Mouse (Mus musculus) neural tube, embryonic 14.5 days (tissue): ENCODE data around the gene Myrfl. TPM values are rescaled to one million over a fixed set of nuclear protein-coding genes. Genes with fewer than 3 reads are reported as not detected.

Source experiments
- ATAC-seq: fragments of 200-750 bp; cut with Nextera tagmentation; 2 replicates; pipeline ENCODE4 v1.8.0; 2017; ENCODE audit warnings: low read depth, mild to moderate bottlenecking, moderate TSS enrichment, moderate library complexity
- H3K27ac ChIP-seq: fragments of 300-500 bp; sonication (generic); 2 replicates; pipeline ENCODE4 v1.5.1; 2014; ENCODE audit warnings: low read depth, mild to moderate bottlenecking, control low read depth, low read length, moderate library complexity, mixed read lengths
- H3K27me3 ChIP-seq: fragments of 300-500 bp; sonication (generic); 2 replicates; pipeline ENCODE4 v1.6.1; 2014; ENCODE audit warnings: low read length; ENCODE audit not compliant: control insufficient read depth, insufficient read depth
- H3K36me3 ChIP-seq: fragments of 300-500 bp; sonication (generic); 2 replicates; pipeline ENCODE4 v1.6.1; 2014; ENCODE audit warnings: low read length, mixed read lengths; ENCODE audit not compliant: control insufficient read depth, insufficient read depth
- H3K4me1 ChIP-seq: fragments of 300-500 bp; sonication (generic); 2 replicates; pipeline ENCODE4 v1.6.1; 2014; ENCODE audit warnings: low read length; ENCODE audit not compliant: control insufficient read depth, insufficient read depth
- H3K4me2 ChIP-seq: fragments of 300-500 bp; sonication (generic); 2 replicates; pipeline ENCODE4 v1.6.1; 2014; ENCODE audit warnings: mild to moderate bottlenecking, low read depth, low read length, control low read depth
- H3K4me3 ChIP-seq: fragments of 300-500 bp; sonication (generic); 2 replicates; pipeline ENCODE4 v1.5.1; 2014; ENCODE audit warnings: low read depth, low read length, control low read depth, mixed read lengths
- H3K9ac ChIP-seq: fragments of 300-500 bp; sonication (generic); replicated peaks from 2 replicates; pipeline ENCODE4 v1.6.1; 2014; ENCODE audit warnings: low read depth, mild to moderate bottlenecking, control low read depth, low read length, mixed read lengths
- H3K9me3 ChIP-seq: fragments of 300-500 bp; sonication (generic); 2 replicates; pipeline ENCODE4 v1.6.1; 2016; ENCODE audit warnings: low read length; ENCODE audit not compliant: control insufficient read depth
- WGBS: fragments of 180-500 bp; shearing (Covaris S2); extraction: QIAGEN DNeasy Blood & Tissue Kit; methylation state at CpG from one replicate; pipeline ENCODE4 v1.1.7; 2014; 5-methylcytosine and 5-hydroxymethylcytosine counted together
- polyA plus RNA-seq: library from polyadenylated mRNA; unstranded; fragments of >200 nt; fragmentation: Nextera tagmentation; extraction: Ambion mirVana; gene quantifications from 2 replicates; pipeline ENCODE4 v1.2.1, GENCODE M21; 2014

The Myrfl gene
- polyA plus RNA-seq, 1 experiment from 2014 or later, result 0.20 TPM

DNA sequence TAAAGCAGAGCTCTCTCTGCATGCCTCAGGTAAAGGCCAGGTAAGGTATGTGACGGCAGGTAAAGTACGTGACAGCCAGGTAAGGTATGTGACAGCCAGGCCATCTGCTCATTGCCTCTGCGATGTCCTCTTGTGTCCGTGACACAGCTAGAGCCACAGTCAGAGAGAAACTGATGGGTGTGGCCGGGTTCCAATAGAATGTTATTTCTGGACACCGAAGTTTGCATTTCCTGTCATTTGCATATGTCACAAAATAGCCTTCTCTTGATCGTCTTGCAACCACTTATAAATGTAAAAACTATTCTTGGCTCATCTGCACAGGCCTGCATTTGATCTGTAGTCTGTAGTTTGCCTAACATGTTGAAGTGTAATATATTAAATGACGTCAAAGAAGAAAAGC lies 154.5 kb downstream of the Myrfl start:
- Histone ChIP-seq H3K9me3 (no peaks in the 10 kb centered on the region), H3K4me3 (no peak overlapping the region), H3K4me1 (no peaks in the 10 kb centered on the region), H3K27ac (no peak overlapping the region), H3K36me3 (no peaks in the 10 kb centered on the region), H3K4me2 (no peak overlapping the region), H3K27me3 (no peaks in the 10 kb centered on the region), H3K9ac (no peak overlapping the region)
- 93% methylated on average over 8 of the region's 8 CpGs for WGBS
- no peak for ATAC-seq

DNA sequence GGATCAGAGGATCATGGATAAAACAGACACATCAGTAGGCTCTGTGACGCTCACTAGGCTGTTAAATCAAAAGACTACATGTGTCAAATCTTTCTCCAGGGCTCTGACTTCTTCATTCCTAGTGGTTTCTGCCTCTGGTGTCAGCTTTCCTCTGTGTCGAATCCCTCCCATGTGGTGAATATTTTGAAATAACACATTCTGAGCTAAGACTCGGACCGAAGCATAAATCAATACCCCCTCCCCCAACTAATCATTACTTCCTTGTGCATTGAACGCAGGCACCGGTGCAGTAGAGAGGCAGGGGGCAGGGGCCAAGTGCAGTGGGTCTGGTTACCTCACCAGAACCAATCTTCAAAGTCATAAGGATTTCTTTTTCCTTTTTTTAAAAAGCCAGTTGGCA lies 155.4 kb downstream of the Myrfl start:
- Histone ChIP-seq H3K27me3 (no peaks in the 10 kb centered on the region), H3K4me1 (no peaks in the 10 kb centered on the region), H3K9me3 (no peaks in the 10 kb centered on the region), H3K4me2 (no peak overlapping the region), H3K27ac (no peak overlapping the region), H3K9ac (no peak overlapping the region), H3K4me3 (no peak overlapping the region), H3K36me3 (no peaks in the 10 kb centered on the region)
- WGBS, result 59% methylated on average over 6 of the region's 6 CpGs
- ATAC-seq, result no peak

DNA sequence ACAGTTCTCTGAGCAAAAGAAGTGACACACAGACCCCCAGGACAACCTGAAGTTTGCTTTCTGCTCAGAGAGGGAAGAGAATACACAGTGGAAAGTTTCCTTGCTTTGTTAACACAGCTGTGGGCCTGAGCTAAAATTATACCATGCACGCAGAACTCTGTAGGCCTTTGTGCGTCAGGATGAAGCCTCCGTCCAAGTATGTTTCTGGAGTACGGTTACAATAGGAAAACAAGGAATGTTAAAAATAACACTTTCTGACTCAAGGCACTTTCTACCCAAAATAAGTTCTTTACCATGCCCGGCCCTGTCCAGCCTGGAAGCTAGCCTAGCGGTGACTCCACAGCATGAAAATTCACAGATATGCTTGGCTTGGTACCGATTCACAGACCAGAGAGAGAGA lies 156.6 kb downstream of the Myrfl start:
- no peak overlapping the region for H3K4me2 ChIP-seq
- no peak overlapping the region for H3K9ac ChIP-seq
- no peaks in the 10 kb centered on the region for H3K9me3 ChIP-seq
- H3K27me3 ChIP-seq, result no peaks in the 10 kb centered on the region
- no peak overlapping the region for H3K4me3 ChIP-seq
- H3K36me3 ChIP-seq, result no peaks in the 10 kb centered on the region
- ATAC-seq, result no peak
- no peaks in the 10 kb centered on the region for H3K4me1 ChIP-seq
- no peak overlapping the region for H3K27ac ChIP-seq
- 80% methylated on average over 7 of the region's 7 CpGs for WGBS

DNA sequence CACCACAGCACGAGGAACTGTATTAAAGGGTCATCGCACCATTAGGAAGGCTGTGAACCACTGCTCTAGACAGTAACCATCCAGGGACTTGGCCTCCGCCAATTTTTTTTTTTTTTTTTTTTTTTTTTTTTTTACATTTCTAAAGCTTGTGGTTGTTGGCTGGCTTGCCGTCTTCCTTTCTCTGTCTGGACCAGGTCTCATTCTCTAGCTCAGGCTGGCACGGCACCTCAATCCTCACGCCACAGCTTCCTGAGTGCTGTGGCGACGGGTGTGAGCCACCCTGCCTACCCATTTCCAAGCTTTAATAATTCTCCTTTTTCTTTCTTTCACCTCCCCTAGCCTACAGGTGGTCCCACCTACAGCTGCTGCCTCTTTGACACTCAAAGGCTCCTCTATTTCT lies 158.2 kb downstream of the Myrfl start:
- H3K36me3 ChIP-seq, result no peaks in the 10 kb centered on the region
- no peak overlapping the region for H3K4me3 ChIP-seq
- H3K27ac ChIP-seq, result no peak overlapping the region
- no peak for ATAC-seq
- H3K9ac ChIP-seq, result no peak overlapping the region
- H3K27me3 ChIP-seq, result no peaks in the 10 kb centered on the region
- 91% methylated on average over 8 of the region's 8 CpGs for WGBS
- no peak overlapping the region for H3K4me2 ChIP-seq
- no peaks in the 10 kb centered on the region for H3K9me3 ChIP-seq
- no peaks in the 10 kb centered on the region for H3K4me1 ChIP-seq

DNA sequence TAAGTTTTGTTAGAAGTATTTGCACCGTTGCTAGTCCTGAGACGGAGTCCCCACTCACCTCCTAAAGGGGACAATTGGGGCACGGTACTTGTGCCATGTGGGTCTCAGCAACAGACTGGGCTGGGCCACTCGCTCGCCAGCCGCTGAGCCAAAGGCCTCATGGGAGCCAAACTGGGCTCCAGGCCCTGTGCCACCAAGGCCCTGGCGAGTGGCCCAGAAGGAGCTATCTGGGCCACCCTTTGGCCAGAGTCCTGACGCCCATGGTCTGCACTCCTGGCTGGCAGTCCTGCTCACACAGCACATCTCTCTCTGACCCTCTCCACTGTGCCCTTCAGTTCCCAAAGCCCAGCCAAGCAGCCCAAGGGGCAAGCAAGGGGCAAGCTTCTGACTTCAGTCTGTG lies 161.1 kb downstream of the Myrfl start:
- Histone ChIP-seq H3K9ac (no peak overlapping the region), H3K27me3 (no peaks in the 10 kb centered on the region), H3K9me3 (no peaks in the 10 kb centered on the region), H3K4me3 (no peak overlapping the region), H3K4me1 (no peaks in the 10 kb centered on the region), H3K36me3 (no peaks in the 10 kb centered on the region), H3K4me2 (no peak overlapping the region), H3K27ac (no peak overlapping the region)
- WGBS, result 85% methylated on average over 8 of the region's 8 CpGs
- no peak for ATAC-seq

DNA sequence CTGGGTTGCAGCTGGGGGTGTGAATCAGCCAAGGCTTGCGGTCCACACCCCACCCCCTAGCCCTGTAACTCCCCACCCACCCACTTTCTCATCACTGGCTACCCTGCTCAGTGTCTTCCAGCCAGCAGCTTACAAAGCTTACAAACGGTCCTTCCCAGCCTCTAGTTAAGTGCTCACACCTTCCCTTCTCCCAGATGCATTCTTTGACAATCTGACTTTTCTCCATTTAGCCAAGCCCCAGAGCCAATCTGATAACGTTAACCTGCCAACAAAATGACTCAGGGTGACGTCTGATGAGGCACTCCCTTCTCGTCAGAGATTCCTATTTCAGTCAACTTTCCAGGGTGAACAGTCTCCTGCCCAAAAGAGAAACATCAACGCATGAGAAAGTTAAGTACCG lies 163.1 kb downstream of the Myrfl start:
- no peak for ATAC-seq
- no peaks in the 10 kb centered on the region for H3K36me3 ChIP-seq
- H3K27me3 ChIP-seq, result no peaks in the 10 kb centered on the region
- H3K27ac ChIP-seq, result no peak overlapping the region
- H3K4me1 ChIP-seq, result no peaks in the 10 kb centered on the region
- no peak overlapping the region for H3K4me2 ChIP-seq
- no peaks in the 10 kb centered on the region for H3K9me3 ChIP-seq
- H3K4me3 ChIP-seq, result no peak overlapping the region
- H3K9ac ChIP-seq, result no peak overlapping the region
- 86% methylated on average over 7 of the region's 7 CpGs for WGBS

DNA sequence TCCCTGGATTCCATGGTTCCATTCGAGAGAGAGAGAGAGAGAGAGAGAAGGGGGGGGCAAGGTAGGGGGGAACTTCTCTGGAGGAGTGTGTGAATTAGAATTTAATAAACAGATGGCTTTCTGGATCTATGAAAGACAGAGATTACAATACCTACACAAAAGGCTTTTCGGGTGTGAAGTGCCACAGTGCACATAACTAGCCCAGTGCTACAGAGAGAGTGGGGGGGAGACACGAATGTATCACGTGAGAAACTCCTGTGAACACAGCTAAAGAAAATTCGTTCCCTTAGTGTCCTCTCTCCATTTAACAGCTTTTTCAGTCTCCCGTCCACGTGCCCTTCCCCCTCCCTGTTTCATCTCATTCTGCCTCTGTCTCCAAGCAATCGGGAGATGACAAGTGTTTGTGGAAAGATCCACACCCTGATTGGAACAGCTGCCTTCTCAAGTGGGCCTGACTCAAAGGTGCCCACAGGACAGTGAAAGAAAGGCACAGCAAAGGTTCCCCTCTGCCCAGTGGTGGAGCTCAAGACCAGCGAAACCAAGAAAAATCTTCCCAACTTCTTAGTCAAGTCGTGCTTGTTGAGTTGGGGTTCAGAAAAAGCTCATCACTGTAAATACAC lies 166.6 kb downstream of the Myrfl start:
- Histone ChIP-seq H3K9me3 (no peaks in the 10 kb centered on the region), H3K27me3 (no peaks in the 10 kb centered on the region), H3K9ac (no peak overlapping the region), H3K36me3 (no peaks in the 10 kb centered on the region), H3K4me2 (no peak overlapping the region), H3K27ac (no peak overlapping the region), H3K4me3 (no peak overlapping the region), H3K4me1 (no peaks in the 10 kb centered on the region)
- WGBS, result 78% methylated on average over 10 of the region's 10 CpGs
- no peak for ATAC-seq

DNA sequence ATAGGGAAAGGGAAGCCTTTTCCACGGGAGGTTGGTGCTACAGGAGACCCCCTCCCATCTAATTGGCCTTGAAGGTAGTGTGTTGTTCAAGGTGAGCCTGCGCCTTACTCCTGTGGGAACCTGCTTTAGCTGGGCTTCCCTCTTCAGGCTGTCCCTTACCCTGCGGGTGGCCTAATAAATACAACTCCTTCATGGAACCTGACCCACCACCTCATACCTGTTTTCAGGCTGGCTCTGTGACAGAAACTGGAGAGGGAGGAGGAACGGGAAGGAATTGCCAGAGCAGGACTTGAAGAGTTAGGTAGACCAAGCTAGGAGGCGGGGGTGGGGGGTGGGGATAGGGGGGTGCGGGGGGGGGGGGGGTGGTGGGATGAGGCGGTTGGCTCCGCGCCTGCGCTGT lies 167.9 kb downstream of the Myrfl start:
- H3K4me2 ChIP-seq, result no peak overlapping the region
- no peaks in the 10 kb centered on the region for H3K27me3 ChIP-seq
- ATAC-seq, result no peak
- no peaks in the 10 kb centered on the region for H3K4me1 ChIP-seq
- no peaks in the 10 kb centered on the region for H3K36me3 ChIP-seq
- no peak overlapping the region for H3K9ac ChIP-seq
- H3K9me3 ChIP-seq, result no peaks in the 10 kb centered on the region
- no peak overlapping the region for H3K27ac ChIP-seq
- H3K4me3 ChIP-seq, result no peak overlapping the region
- 85% methylated on average over 8 of the region's 10 CpGs for WGBS

DNA sequence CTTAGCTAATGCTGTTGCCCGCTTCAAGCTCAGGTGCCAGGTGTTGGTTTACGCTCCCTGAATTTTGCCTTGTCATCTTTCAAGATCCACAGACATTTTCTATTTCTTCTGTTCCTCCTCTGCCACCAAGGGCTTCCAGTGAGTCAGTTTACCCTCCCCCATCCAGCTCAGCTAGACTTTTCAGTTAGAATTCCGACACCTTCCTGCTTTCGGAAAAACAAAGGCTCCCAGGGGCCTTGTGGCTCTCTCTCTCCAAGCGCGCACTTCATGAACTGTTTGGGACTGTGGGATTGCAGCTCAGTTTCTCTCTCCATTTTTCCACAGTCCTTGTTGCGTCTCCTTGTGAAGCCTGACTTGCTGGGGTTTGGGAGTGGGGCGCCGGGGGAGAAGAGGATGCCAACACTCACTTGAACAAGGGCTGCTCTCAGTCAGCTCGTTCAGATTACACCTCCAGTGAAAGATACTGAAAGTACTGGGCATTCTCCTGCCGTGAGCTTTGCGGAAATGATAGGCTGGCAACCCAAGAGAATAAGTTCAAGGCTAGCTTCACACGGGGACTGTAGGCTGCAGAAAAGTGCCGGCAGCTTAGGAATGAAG lies 168.9 kb downstream of the Myrfl start:
- no peak overlapping the region for H3K4me2 ChIP-seq
- H3K36me3 ChIP-seq, result no peaks in the 10 kb centered on the region
- no peak overlapping the region for H3K9ac ChIP-seq
- no peak overlapping the region for H3K27ac ChIP-seq
- H3K4me3 ChIP-seq, result no peak overlapping the region
- 35% methylated on average over 14 of the region's 14 CpGs for WGBS
- H3K27me3 ChIP-seq, result no peaks in the 10 kb centered on the region
- H3K4me1 ChIP-seq, result no peaks in the 10 kb centered on the region
- H3K9me3 ChIP-seq, result no peaks in the 10 kb centered on the region
- no peak for ATAC-seq
